Mouse (Mus musculus): ENCODE results near the gene Amy2a3. TPM values are rescaled to one million over a fixed set of nuclear protein-coding genes. Genes with fewer than 3 reads are reported as not detected.
"Not testable (repeated sequence)": the region's sequence is repeated elsewhere in the genome, so short reads cannot be mapped to it uniquely, and the experiment has no call there.

Gene Amy2a3
- 3.6 and 15.0 TPM in 2 replicates for polyA plus RNA-seq (2015; fragmentation: Nextera tagmentation; extraction: Ambion mirVana)

DNA sequence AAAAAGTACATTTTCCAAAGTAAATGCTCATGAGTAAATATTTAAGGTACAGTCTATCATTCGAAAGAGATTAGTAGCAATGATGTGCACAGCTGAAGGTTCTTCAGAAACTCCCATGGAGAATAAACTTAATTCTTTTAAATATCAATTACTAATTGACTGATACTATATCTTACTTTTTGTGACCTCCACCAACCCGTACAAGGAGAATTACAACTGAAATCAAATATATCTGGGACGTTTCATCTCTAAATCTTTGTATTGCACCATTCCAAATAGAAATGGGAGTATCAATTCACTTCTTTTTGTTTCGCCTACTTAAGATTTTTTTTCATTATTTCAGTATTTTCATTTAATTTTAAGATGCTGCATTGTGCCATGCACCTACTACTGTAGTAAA is at the start of gene Amy2a3:
Gene Amy2a3 (minus strand): TSS at position 101 of the 400 bp plus-strand sequence.
- not testable (repeated sequence) for H3K9me3 ChIP-seq (replicated peaks; ENCODE audit: control insufficient read depth, low read length); H3K9ac ChIP-seq (ENCODE audit: low read depth, low read length); H3K4me2 ChIP-seq (ENCODE audit: low read depth, low read length); H3K36me3 ChIP-seq (ENCODE audit: control insufficient read depth, insufficient read depth); H3K4me3 ChIP-seq (ENCODE audit: low read depth, low read length); H3K4me1 ChIP-seq (ENCODE audit: control insufficient read depth, low read depth, low read length); H3K27ac ChIP-seq (ENCODE audit: low read length); ATAC-seq (ENCODE audit: low read depth); H3K27me3 ChIP-seq (ENCODE audit: control insufficient read depth, insufficient read depth, low read depth, low read length)
- WGBS (ENCODE audit: insufficient replicate concordance) = no CpG with 5 or more reads among the region's 4 CpGs

DNA sequence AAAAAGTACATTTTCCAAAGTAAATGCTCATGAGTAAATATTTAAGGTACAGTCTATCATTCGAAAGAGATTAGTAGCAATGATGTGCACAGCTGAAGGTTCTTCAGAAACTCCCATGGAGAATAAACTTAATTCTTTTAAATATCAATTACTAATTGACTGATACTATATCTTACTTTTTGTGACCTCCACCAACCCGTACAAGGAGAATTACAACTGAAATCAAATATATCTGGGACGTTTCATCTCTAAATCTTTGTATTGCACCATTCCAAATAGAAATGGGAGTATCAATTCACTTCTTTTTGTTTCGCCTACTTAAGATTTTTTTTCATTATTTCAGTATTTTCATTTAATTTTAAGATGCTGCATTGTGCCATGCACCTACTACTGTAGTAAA is 32.7 kb upstream of the Amy2a3 start, which contains the start of gene Amy2a2:
Gene Amy2a2 (minus strand): TSS at position 101 of the 400 bp plus-strand sequence.
- not testable (repeated sequence) for ATAC-seq (ENCODE audit: low read depth); H3K27me3 ChIP-seq (ENCODE audit: control insufficient read depth, insufficient read depth, low read depth, low read length); H3K36me3 ChIP-seq (ENCODE audit: control insufficient read depth, insufficient read depth); H3K4me2 ChIP-seq (ENCODE audit: low read depth, low read length); H3K4me3 ChIP-seq (ENCODE audit: low read depth, low read length); H3K4me1 ChIP-seq (ENCODE audit: control insufficient read depth, low read depth, low read length); H3K9ac ChIP-seq (ENCODE audit: low read depth, low read length); H3K9me3 ChIP-seq (replicated peaks; ENCODE audit: control insufficient read depth, low read length); H3K27ac ChIP-seq (ENCODE audit: low read length)
- no CpG with 5 or more reads among the region's 4 CpGs for WGBS (ENCODE audit: insufficient replicate concordance)

DNA sequence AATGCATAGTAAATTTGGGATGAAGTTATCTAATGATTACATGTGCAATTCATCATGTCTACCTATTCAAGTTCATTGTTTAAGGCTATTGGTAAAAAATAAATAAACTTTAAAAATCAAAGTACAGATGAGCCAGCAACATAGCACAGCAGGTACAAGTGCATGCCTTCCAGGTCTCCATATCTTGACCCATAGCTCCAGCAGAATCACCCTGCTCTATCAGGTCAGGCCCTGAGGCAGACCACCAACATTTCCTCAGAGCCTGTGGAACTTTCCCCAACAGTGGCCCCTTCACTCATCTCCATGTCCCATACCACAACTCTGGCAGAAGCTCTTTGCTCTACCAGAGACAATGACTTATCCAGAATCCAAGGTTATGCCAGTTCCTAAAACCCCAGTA is 21.6 kb upstream of the Amy2a3 start:
- not testable (repeated sequence) for H3K4me1 ChIP-seq (ENCODE audit: control insufficient read depth, low read depth, low read length); H3K4me3 ChIP-seq (ENCODE audit: low read depth, low read length); H3K27ac ChIP-seq (ENCODE audit: low read length); H3K36me3 ChIP-seq (ENCODE audit: control insufficient read depth, insufficient read depth); H3K4me2 ChIP-seq (ENCODE audit: low read depth, low read length); H3K27me3 ChIP-seq (ENCODE audit: control insufficient read depth, insufficient read depth, low read depth, low read length); H3K9me3 ChIP-seq (replicated peaks; ENCODE audit: control insufficient read depth, low read length); H3K9ac ChIP-seq (ENCODE audit: low read depth, low read length); ATAC-seq (ENCODE audit: low read depth)

DNA sequence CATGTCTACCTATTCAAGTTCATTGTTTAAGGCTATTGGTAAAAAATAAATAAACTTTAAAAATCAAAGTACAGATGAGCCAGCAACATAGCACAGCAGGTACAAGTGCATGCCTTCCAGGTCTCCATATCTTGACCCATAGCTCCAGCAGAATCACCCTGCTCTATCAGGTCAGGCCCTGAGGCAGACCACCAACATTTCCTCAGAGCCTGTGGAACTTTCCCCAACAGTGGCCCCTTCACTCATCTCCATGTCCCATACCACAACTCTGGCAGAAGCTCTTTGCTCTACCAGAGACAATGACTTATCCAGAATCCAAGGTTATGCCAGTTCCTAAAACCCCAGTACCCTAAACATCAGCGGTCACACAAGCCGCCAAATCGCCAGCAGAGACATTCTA is 10.9 kb downstream of the Amy2a3 start:
- not testable (repeated sequence) for H3K36me3 ChIP-seq (ENCODE audit: control insufficient read depth, insufficient read depth); H3K9me3 ChIP-seq (replicated peaks; ENCODE audit: control insufficient read depth, low read length); H3K9ac ChIP-seq (ENCODE audit: low read depth, low read length); ATAC-seq (ENCODE audit: low read depth); H3K27me3 ChIP-seq (ENCODE audit: control insufficient read depth, insufficient read depth, low read depth, low read length); H3K4me1 ChIP-seq (ENCODE audit: control insufficient read depth, low read depth, low read length); H3K27ac ChIP-seq (ENCODE audit: low read length); H3K4me3 ChIP-seq (ENCODE audit: low read depth, low read length); H3K4me2 ChIP-seq (ENCODE audit: low read depth, low read length)
- no CpG with 5 or more reads among the region's 3 CpGs for WGBS (ENCODE audit: insufficient replicate concordance)

DNA sequence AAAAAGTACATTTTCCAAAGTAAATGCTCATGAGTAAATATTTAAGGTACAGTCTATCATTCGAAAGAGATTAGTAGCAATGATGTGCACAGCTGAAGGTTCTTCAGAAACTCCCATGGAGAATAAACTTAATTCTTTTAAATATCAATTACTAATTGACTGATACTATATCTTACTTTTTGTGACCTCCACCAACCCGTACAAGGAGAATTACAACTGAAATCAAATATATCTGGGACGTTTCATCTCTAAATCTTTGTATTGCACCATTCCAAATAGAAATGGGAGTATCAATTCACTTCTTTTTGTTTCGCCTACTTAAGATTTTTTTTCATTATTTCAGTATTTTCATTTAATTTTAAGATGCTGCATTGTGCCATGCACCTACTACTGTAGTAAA is 32.5 kb downstream of the Amy2a3 start, which contains the start of gene Amy2a4:
Gene Amy2a4 (minus strand): TSS at position 101 of the 400 bp plus-strand sequence.
- H3K27me3 ChIP-seq (ENCODE audit: control insufficient read depth, insufficient read depth, low read depth, low read length); H3K9me3 ChIP-seq (replicated peaks; ENCODE audit: control insufficient read depth, low read length); H3K9ac ChIP-seq (ENCODE audit: low read depth, low read length); H3K36me3 ChIP-seq (ENCODE audit: control insufficient read depth, insufficient read depth); H3K4me1 ChIP-seq (ENCODE audit: control insufficient read depth, low read depth, low read length); H3K27ac ChIP-seq (ENCODE audit: low read length); ATAC-seq (ENCODE audit: low read depth); H3K4me2 ChIP-seq (ENCODE audit: low read depth, low read length); H3K4me3 ChIP-seq (ENCODE audit: low read depth, low read length): not testable (repeated sequence)
- WGBS (ENCODE audit: insufficient replicate concordance) = no CpG with 5 or more reads among the region's 4 CpGs

DNA sequence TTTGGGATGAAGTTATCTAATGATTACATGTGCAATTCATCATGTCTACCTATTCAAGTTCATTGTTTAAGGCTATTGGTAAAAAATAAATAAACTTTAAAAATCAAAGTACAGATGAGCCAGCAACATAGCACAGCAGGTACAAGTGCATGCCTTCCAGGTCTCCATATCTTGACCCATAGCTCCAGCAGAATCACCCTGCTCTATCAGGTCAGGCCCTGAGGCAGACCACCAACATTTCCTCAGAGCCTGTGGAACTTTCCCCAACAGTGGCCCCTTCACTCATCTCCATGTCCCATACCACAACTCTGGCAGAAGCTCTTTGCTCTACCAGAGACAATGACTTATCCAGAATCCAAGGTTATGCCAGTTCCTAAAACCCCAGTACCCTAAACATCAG is 43.6 kb downstream of the Amy2a3 start:
- H3K4me1 ChIP-seq (ENCODE audit: control insufficient read depth, low read depth, low read length); H3K9me3 ChIP-seq (replicated peaks; ENCODE audit: control insufficient read depth, low read length); H3K4me2 ChIP-seq (ENCODE audit: low read depth, low read length); H3K36me3 ChIP-seq (ENCODE audit: control insufficient read depth, insufficient read depth); H3K27me3 ChIP-seq (ENCODE audit: control insufficient read depth, insufficient read depth, low read depth, low read length); H3K4me3 ChIP-seq (ENCODE audit: low read depth, low read length); H3K27ac ChIP-seq (ENCODE audit: low read length); ATAC-seq (ENCODE audit: low read depth); H3K9ac ChIP-seq (ENCODE audit: low read depth, low read length): not testable (repeated sequence)

DNA sequence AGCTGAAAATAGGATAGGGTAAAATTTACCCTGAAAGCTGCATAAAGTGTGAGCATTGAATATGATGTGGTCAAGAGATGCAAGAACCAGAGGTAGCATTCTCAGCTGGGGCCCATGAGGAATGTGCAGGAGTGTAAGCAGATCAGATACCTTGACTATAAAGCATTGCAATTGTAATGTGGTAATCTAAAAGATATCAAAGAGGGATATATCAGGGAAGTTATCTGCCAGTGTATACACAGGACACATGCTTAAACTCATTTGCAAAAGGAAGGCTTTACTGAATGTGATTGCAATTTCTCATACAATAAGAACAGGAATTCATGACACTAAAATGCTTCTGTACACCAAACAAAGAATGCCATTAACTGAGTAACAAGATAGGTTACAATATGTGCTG is 44.3 kb downstream of the Amy2a3 start:
- not testable (repeated sequence) for ATAC-seq (ENCODE audit: low read depth); H3K36me3 ChIP-seq (ENCODE audit: control insufficient read depth, insufficient read depth); H3K27ac ChIP-seq (ENCODE audit: low read length); H3K4me2 ChIP-seq (ENCODE audit: low read depth, low read length); H3K27me3 ChIP-seq (ENCODE audit: control insufficient read depth, insufficient read depth, low read depth, low read length); H3K4me3 ChIP-seq (ENCODE audit: low read depth, low read length); H3K9me3 ChIP-seq (replicated peaks; ENCODE audit: control insufficient read depth, low read length); H3K4me1 ChIP-seq (ENCODE audit: control insufficient read depth, low read depth, low read length); H3K9ac ChIP-seq (ENCODE audit: low read depth, low read length)

Other genes with a start within 250 kb of the Amy2a3 start
- 0.37 and 3.8 TPM in 2 replicates for gene Amy2a5, start 65.2 kb downstream of the Amy2a3 start, polyA plus RNA-seq (2015; fragmentation: Nextera tagmentation; extraction: Ambion mirVana)
- 3.6 and 15.0 TPM in 2 replicates for gene Amy2a4, start 32.6 kb downstream of the Amy2a3 start, polyA plus RNA-seq (2015; fragmentation: Nextera tagmentation; extraction: Ambion mirVana)
- 3.6 and 15.0 TPM in 2 replicates for gene Amy2a2, start 32.6 kb upstream of the Amy2a3 start, polyA plus RNA-seq (2015; fragmentation: Nextera tagmentation; extraction: Ambion mirVana)
- 17.2 and 66.8 TPM in 2 replicates for gene Amy2a1, start 208.4 kb upstream of the Amy2a3 start, polyA plus RNA-seq (2015; fragmentation: Nextera tagmentation; extraction: Ambion mirVana)